Mouse (Mus musculus) ES-E14 (cell line): ENCODE results near the gene Gm3854.

Experiments
- CHD2 ChIP-seq: IDR thresholded peaks from 2 replicates; pipeline ENCODE4 v1.6.1; 2014; ENCODE audit warnings: mild to moderate bottlenecking, low read depth, low read length, inconsistent platforms
- HCFC1 ChIP-seq: IDR thresholded peaks from 2 replicates; pipeline ENCODE4 v1.6.1; 2012; ENCODE audit warnings: low read length, inconsistent platforms, borderline replicate concordance; ENCODE audit not compliant: insufficient read depth
- MAFK ChIP-seq: IDR thresholded peaks from 2 replicates; pipeline ENCODE4 v1.6.1; 2014; ENCODE audit warnings: mild to moderate bottlenecking, low read depth, low read length, inconsistent platforms; ENCODE audit not compliant: insufficient read depth
- ZC3H11A ChIP-seq: IDR thresholded peaks from 2 replicates; pipeline ENCODE4 v1.6.1; 2012; ENCODE audit warnings: low read depth, mild to moderate bottlenecking, inconsistent platforms, low read length, borderline replicate concordance
- ZNF384 ChIP-seq: IDR thresholded peaks from 2 replicates; pipeline ENCODE4 v1.6.1; 2012; ENCODE audit warnings: low read depth, low read length, inconsistent platforms

DNA sequence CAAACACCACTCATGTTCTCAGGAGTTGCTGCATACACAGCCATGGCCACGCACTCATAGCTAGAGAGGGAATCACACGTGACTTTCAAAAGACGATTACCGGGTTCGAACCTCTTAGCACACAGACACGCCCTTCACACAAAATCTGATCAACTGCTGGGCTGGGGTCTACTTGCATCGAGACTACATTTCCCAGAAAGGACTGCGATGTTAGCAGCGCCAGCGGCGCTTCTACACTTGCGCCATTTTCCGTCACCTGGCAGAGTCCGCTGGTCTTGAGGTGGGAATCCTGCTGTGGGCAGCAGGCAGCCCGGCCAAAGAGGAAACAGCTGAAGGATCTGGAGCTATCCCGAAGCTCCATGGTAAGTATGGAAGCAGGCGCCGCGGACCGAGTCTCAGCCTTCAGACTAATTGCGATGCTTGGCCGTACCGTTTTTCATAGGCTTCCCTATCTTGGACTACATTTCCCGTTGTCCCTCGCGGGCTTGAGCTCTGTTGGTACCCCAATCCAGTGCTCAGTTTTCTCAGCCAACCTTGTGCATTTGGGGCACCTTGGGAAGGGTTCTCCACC, at the start of gene Gm3854:
- TF ChIP-seq HCFC1, result peak; percentile 92
- TF ChIP-seq MAFK, result no peak
- TF ChIP-seq ZNF384, result no peak
- no peak for TF ChIP-seq CHD2
- TF ChIP-seq ZC3H11A, result no peak
